Mouse (Mus musculus) liver, embryonic 14.5 days (tissue): ENCODE results near the gene Wt1. TPM values are rescaled to one million over a fixed set of nuclear protein-coding genes. Genes with fewer than 3 reads are reported as not detected.

ENCODE experiments used
- ATAC-seq: fragments of 200-750 bp; cut with Nextera tagmentation; 2 replicates; pipeline ENCODE4 v1.8.0; 2017; ENCODE audit warnings: moderate number of reproducible peaks, mild to moderate bottlenecking, moderate library complexity; ENCODE audit not compliant: insufficient read depth
- DNase-seq, 3 experiments: peaks; one replicate each; pipeline ENCODE4 v3.0.0-alpha.2; 2012 to 2013; ENCODE audit warnings: low read depth in 3 of 3, low spot score in 3 of 3
- H3K27ac ChIP-seq: fragments of 300-500 bp; sonication (generic); 2 replicates; pipeline ENCODE4 v1.5.1; 2014; ENCODE audit warnings: moderate library complexity, mild to moderate bottlenecking, control low read depth, inconsistent platforms
- H3K27me3 ChIP-seq: fragments of 300-500 bp; sonication (generic); 2 replicates; pipeline ENCODE4 v1.6.1; 2014; ENCODE audit warnings: mild to moderate bottlenecking, low read length, moderate library complexity; ENCODE audit not compliant: control insufficient read depth, insufficient read depth
- H3K36me3 ChIP-seq: fragments of 300-500 bp; sonication (generic); replicated peaks from 2 replicates; pipeline ENCODE4 v1.6.1; 2014; ENCODE audit warnings: low read depth; ENCODE audit not compliant: control insufficient read depth, insufficient read depth
- H3K4me1 ChIP-seq, 2 experiments: fragments of 200-500 bp in 1 of 2; fragments of 300-500 bp in 1 of 2; sonication (generic) in 1 of 2; replicated peaks; 2 replicates each; pipeline ENCODE4 v1.6.1; 2012 to 2014; ENCODE audit warnings: antibody characterized with exemption in 1 of 2, inconsistent platforms in 1 of 2, low read length in 1 of 2; ENCODE audit not compliant: control insufficient read depth in 2 of 2, insufficient read depth in 2 of 2
- H3K4me2 ChIP-seq: fragments of 300-500 bp; sonication (generic); 2 replicates; pipeline ENCODE4 v1.6.1; 2014; ENCODE audit warnings: low read depth, mild to moderate bottlenecking, control low read depth, moderate library complexity
- H3K4me3 ChIP-seq, 2 experiments: fragments of 200-500 bp in 1 of 2; fragments of 300-500 bp in 1 of 2; sonication (generic) in 1 of 2; 2 replicates each; pipeline ENCODE4 v1.5.1; 2012 to 2014; ENCODE audit warnings: low read depth in 2 of 2, low read length in 2 of 2, mild to moderate bottlenecking in 2 of 2, control low read depth in 1 of 2, inconsistent platforms in 1 of 2, moderate library complexity in 1 of 2; ENCODE audit not compliant: insufficient read depth in 1 of 2
- H3K9ac ChIP-seq: fragments of 300-500 bp; sonication (generic); replicated peaks from 2 replicates; pipeline ENCODE4 v1.6.1; 2014; ENCODE audit warnings: mild to moderate bottlenecking, control low read depth, moderate library complexity
- H3K9me3 ChIP-seq: fragments of 300-500 bp; sonication (generic); 2 replicates; pipeline ENCODE4 v1.6.1; 2016; ENCODE audit warnings: low read length, mixed read lengths; ENCODE audit not compliant: control insufficient read depth
- CTCF ChIP-seq: IDR thresholded peaks from 2 replicates; pipeline ENCODE4 v1.5.1; 2016; ENCODE audit warnings: antibody characterized with exemption, low read depth, control low read depth
- EP300 ChIP-seq: IDR thresholded peaks from 2 replicates; pipeline ENCODE4 v1.6.1; 2016; ENCODE audit warnings: antibody characterized with exemption, low read depth
- WGBS: fragments of 180-500 bp; shearing (Covaris S2); extraction: QIAGEN DNeasy Blood & Tissue Kit; methylation state at CpG from one replicate; pipeline ENCODE4 v1.1.7; 2014; ENCODE audit not compliant: insufficient replicate concordance; 5-methylcytosine and 5-hydroxymethylcytosine counted together
- polyA plus RNA-seq, 2 experiments: library from polyadenylated mRNA; depleted of rRNA in 1 of 2; stranded (reverse) in 1 of 2; unstranded in 1 of 2; fragments of >200 nt; fragmentation: Nextera tagmentation in 1 of 2; extraction: Ambion mirVana in 1 of 2; gene quantifications; 2 replicates each; pipeline versions ENCODE4 v1.2.1 to v1.2.3; 2012 to 2014

Wt1 gene
- polyA plus RNA-seq, 2 experiments: 0.77 to 0.96 TPM

GRCm38 (mm10) chr2:105212839-105213238 lies 86.5 kb downstream of the Wt1 start:
- Histone ChIP-seq H3K4me3 (no peak overlapping the region), H3K4me1 (no peaks in the 10 kb centered on the region), H3K27ac (no peak overlapping the region), H3K4me2 (no peak overlapping the region), H3K9me3 (no peaks in the 10 kb centered on the region), H3K9ac (no peak overlapping the region), H3K36me3 (no peaks in the 10 kb centered on the region), H3K27me3 (no peaks in the 10 kb centered on the region)
- ATAC-seq (no peak), DNase-seq (no peak)
- TF ChIP-seq CTCF (no peak), EP300 (no peak)
- WGBS: 40% methylated on average over 7 of the region's 7 CpGs

GRCm38 (mm10) chr2:105215914-105216313 lies 89.6 kb downstream of the Wt1 start:
- WGBS: 28% methylated on average over 8 of the region's 8 CpGs

DNA sequence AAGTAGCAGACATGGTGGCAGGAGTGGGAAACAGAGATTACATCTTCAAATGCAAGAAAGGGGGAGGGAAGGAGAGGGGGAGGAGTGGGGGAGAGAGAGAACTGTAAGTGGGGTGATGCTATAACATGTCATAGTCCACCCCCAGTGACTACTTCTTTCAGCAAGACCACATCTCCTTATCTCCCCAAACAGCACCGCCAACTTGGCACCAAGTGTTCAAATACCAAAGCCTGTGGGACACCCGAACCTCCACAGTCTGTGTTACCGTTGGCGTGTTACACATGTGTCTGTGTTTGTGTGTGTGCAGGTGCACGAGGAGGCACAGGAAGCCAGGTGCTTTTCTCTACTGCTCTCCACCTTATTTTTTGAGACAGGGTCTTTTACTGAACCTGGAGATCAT lies 92.9 kb downstream of the Wt1 start:
- Histone ChIP-seq H3K27ac (no peak overlapping the region), H3K9me3 (no peaks in the 10 kb centered on the region), H3K36me3 (no peaks in the 10 kb centered on the region), H3K4me1 (no peaks in the 10 kb centered on the region), H3K4me2 (no peak overlapping the region), H3K9ac (no peak overlapping the region), H3K4me3 (no peak overlapping the region), H3K27me3 (peaks cover 2% of the 10 kb centered on the region)
- DNase-seq (no peak), ATAC-seq (no peak)
- WGBS: 51% methylated on average over 5 of the region's 5 CpGs
- TF ChIP-seq CTCF: no peak

More at GRCm38 (mm10) chr2:105215914-105216313, 89.6 kb downstream of the Wt1 start:
- H3K9me3 ChIP-seq: no peaks in the 10 kb centered on the region
- H3K4me2 ChIP-seq: no peak overlapping the region
- no peak for DNase-seq
- H3K4me1 ChIP-seq: no peaks in the 10 kb centered on the region
- H3K27ac ChIP-seq: no peak overlapping the region
- no peaks in the 10 kb centered on the region for H3K36me3 ChIP-seq
- ATAC-seq: no peak
- TF ChIP-seq EP300 (no peak), CTCF (no peak)
- H3K27me3 ChIP-seq: no peaks in the 10 kb centered on the region
- H3K9ac ChIP-seq: no peak overlapping the region
- no peak overlapping the region for H3K4me3 ChIP-seq

DNA sequence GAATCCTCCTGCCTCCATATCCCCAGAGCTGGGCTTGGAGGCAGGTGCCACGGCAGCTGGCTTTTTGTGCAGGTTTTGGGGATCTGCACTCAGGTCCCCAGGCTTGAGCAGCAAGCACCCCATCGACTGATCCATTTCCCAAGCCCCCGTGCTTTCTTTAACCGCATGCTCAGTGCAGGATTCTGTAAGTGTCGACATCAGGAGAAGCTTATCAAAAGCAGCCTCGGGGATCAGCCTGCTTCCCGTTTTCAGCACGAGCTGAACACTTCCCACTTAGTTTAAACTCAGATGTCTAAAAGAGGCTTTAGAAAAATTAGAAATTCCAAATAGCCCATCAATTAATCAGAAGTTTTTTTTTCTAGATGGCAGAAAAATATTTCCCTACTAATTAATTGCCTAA lies 93.3 kb downstream of the Wt1 start:
- Histone ChIP-seq H3K9ac (no peak overlapping the region), H3K4me2 (no peak overlapping the region), H3K4me1 (peaks cover 0 to under 1% of the 10 kb centered on the region in 2 experiments; a peak in 1 of 4 replicates), H3K4me3 (no peak overlapping the region), H3K27me3 (peaks cover 3% of the 10 kb centered on the region), H3K36me3 (no peaks in the 10 kb centered on the region), H3K9me3 (no peaks in the 10 kb centered on the region), H3K27ac (no peak overlapping the region)
- no peak for DNase-seq
- ATAC-seq: no peak
- WGBS: 27% methylated on average over 8 of the region's 8 CpGs
- TF ChIP-seq CTCF: no peak
- TF ChIP-seq EP300: no peak

- DNase-seq (no peak), ATAC-seq (no peak)
- H3K9me3 ChIP-seq: no peaks in the 10 kb centered on the region
- H3K4me2 ChIP-seq: no peak overlapping the region
- H3K27ac ChIP-seq: no peak overlapping the region
- no peak overlapping the region for H3K4me3 ChIP-seq
- H3K27me3 ChIP-seq: peaks cover 3% of the 10 kb centered on the region
- H3K9ac ChIP-seq: no peak overlapping the region
- TF ChIP-seq EP300 (no peak), CTCF (no peak)
- WGBS: 55% methylated on average over 9 of the region's 9 CpGs
- no peaks in the 10 kb centered on the region for H3K36me3 ChIP-seq
- peaks cover 0 to 3% of the 10 kb centered on the region in 2 experiments; a peak in 1 of 4 replicates for H3K4me1 ChIP-seq
Measured at GRCm38 (mm10) chr2:105220738-105221303, 94.5 kb downstream of the Wt1 start.

Other genes starting within 250 kb of the Wt1 start
- gene Eif3m, start 109.4 kb upstream of the Wt1 start, polyA plus RNA-seq (2012; rRNA removed): 44.1 and 80.8 TPM in 2 replicates
- 177 and 189 TPM in 2 replicates for gene Eif3m, start 109.4 kb upstream of the Wt1 start, polyA plus RNA-seq (2014; fragmentation: Nextera tagmentation; extraction: Ambion mirVana)
- not detected in 2 replicates for gene Gm11060, start 34.5 kb upstream of the Wt1 start, polyA plus RNA-seq (2012; rRNA removed)
- gene Gm11060, start 34.5 kb upstream of the Wt1 start, polyA plus RNA-seq (2014; fragmentation: Nextera tagmentation; extraction: Ambion mirVana): not detected in 2 replicates
- gene Them7, start 97.8 kb downstream of the Wt1 start, polyA plus RNA-seq (2012; rRNA removed): 0.67 and 1.1 TPM in 2 replicates
- gene Them7, start 97.8 kb downstream of the Wt1 start, polyA plus RNA-seq (2014; fragmentation: Nextera tagmentation; extraction: Ambion mirVana): 1.5 and 1.8 TPM in 2 replicates